Mouse (Mus musculus): ENCODE measurements at regions not wholly inside any gene's neighbourhood (a gene's known extent, or its start where the extent isn't known, plus 50 kb on each side); places are given as distances from the start of the nearest gene placed in this dataset.

DNA sequence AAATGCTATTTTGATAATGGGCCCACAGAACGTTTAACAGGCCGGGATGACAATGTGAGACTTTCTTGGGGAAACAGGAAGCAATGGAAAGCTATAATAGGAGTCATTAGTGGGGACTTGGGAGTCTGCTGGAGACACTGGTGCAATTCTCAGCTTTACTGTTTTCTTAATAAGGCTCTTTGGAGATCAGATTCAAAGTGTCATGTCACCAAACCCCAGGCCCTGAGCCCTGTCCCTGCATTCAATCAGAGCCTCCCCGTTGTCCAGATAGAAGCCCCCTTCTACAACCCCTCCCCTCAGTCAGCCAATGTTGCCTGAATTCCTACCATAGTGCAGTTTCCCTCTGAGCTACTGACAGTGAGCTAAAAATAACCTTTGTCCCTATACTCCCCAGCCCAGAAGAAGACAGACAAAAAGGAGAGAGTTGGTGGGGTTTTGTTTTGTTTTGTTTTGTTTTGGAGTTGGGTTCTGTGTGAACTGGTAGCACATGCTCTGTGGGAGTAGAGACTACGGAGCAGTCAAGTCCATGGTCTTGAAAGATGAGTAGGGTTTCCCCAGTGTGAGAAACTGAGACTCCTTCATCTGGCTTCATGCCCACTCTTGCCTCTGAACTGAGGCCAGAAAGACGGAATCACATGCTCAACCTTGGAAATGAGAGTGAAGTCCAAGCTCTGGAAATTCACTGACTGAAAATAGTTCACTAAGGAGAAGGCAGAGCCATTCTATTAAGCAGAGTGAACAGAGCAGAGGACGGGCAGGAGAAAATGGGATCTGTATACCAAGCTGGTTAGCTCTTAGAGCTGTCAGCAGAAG lies 267.3 kb downstream of the Gm826 start:
- 30% methylated on average over 6 of the region's 6 CpGs for WGBS
- Histone ChIP-seq H3K27me3 (ENCODE audit: control insufficient read depth, insufficient read depth, low read length) (no peaks in the 10 kb centered on the region), H3K9ac (ENCODE audit: low read depth, low read length, severe bottlenecking) (no peak overlapping the region), H3K4me2 (replicated peaks; ENCODE audit: low read depth, low read length, severe bottlenecking) (no peak overlapping the region), H3K36me3 (ENCODE audit: control insufficient read depth, insufficient read depth, low read length) (no peaks in the 10 kb centered on the region), H3K4me3 (replicated peaks; ENCODE audit: low read length) (no peak overlapping the region), H3K9me3 (ENCODE audit: control insufficient read depth, low read length) (no peaks in the 10 kb centered on the region), H3K4me1 (ENCODE audit: control insufficient read depth, insufficient read depth, low read length) (peaks cover 11% of the 10 kb centered on the region; the same call in 1 of the 2 replicates), H3K27ac (replicated peaks; ENCODE audit: low read depth, low read length) (no peak overlapping the region)
- peak; percentile 30; the same call in 1 of the 2 replicates for ATAC-seq (ENCODE audit: low FRiP score, low read depth)
- DNase-seq (ENCODE audit: low spot score) = peak; percentile 62
- no peak for TF ChIP-seq POLR2A (IDR thresholded peaks at IDR 0.05; ENCODE audit: borderline replicate concordance, extremely low read depth, insufficient read depth, insufficient read length)

GRCm38 (mm10) chr2:160062148-160062937 lies 271.6 kb downstream of the Gm826 start:
- no peak overlapping the region for H3K4me3 ChIP-seq (replicated peaks; ENCODE audit: low read length)
- no peak for TF ChIP-seq POLR2A (IDR thresholded peaks at IDR 0.05; ENCODE audit: borderline replicate concordance, extremely low read depth, insufficient read depth, insufficient read length)
- H3K27me3 ChIP-seq (ENCODE audit: control insufficient read depth, insufficient read depth, low read length) = no peaks in the 10 kb centered on the region
- ATAC-seq (ENCODE audit: low FRiP score, low read depth) (no peak), DNase-seq (ENCODE audit: low spot score) (no peak)
- peaks cover 10% of the 10 kb centered on the region; the same call in 1 of the 2 replicates for H3K4me1 ChIP-seq (ENCODE audit: control insufficient read depth, insufficient read depth, low read length)
- H3K9ac ChIP-seq (ENCODE audit: low read depth, low read length, severe bottlenecking) = no peak overlapping the region
- H3K36me3 ChIP-seq (ENCODE audit: control insufficient read depth, insufficient read depth, low read length) = no peaks in the 10 kb centered on the region
- no peaks in the 10 kb centered on the region for H3K9me3 ChIP-seq (ENCODE audit: control insufficient read depth, low read length)
- no peak overlapping the region for H3K27ac ChIP-seq (replicated peaks; ENCODE audit: low read depth, low read length)
- H3K4me2 ChIP-seq (replicated peaks; ENCODE audit: low read depth, low read length, severe bottlenecking) = no peak overlapping the region
- WGBS = 59% methylated on average over 4 of the region's 4 CpGs

- ATAC-seq (ENCODE audit: low FRiP score, low read depth) (no peak), DNase-seq (ENCODE audit: low spot score) (no peak)
- H3K27me3 ChIP-seq (ENCODE audit: control insufficient read depth, insufficient read depth, low read length) = no peaks in the 10 kb centered on the region
- WGBS = 80% methylated on average over 5 of the region's 5 CpGs
- no peaks in the 10 kb centered on the region; the same call in 1 of the 2 replicates for H3K4me1 ChIP-seq (ENCODE audit: control insufficient read depth, insufficient read depth, low read length)
- no peaks in the 10 kb centered on the region for H3K36me3 ChIP-seq (ENCODE audit: control insufficient read depth, insufficient read depth, low read length)
- no peaks in the 10 kb centered on the region for H3K9me3 ChIP-seq (ENCODE audit: control insufficient read depth, low read length)
- no peak overlapping the region for H3K4me3 ChIP-seq (replicated peaks; ENCODE audit: low read length)
- TF ChIP-seq POLR2A (IDR thresholded peaks at IDR 0.05; ENCODE audit: borderline replicate concordance, extremely low read depth, insufficient read depth, insufficient read length) = no peak
- no peak overlapping the region for H3K4me2 ChIP-seq (replicated peaks; ENCODE audit: low read depth, low read length, severe bottlenecking)
- H3K27ac ChIP-seq (replicated peaks; ENCODE audit: low read depth, low read length) = no peak overlapping the region
- H3K9ac ChIP-seq (ENCODE audit: low read depth, low read length, severe bottlenecking) = no peak overlapping the region
These were observed 273.9 kb downstream of the Gm826 start for GRCm38 (mm10) chr2:160060091-160060490.

- no peak overlapping the region for H3K4me2 ChIP-seq (replicated peaks; ENCODE audit: low read depth, low read length, severe bottlenecking)
- no peak overlapping the region for H3K9ac ChIP-seq (ENCODE audit: low read depth, low read length, severe bottlenecking)
- H3K36me3 ChIP-seq (ENCODE audit: control insufficient read depth, insufficient read depth, low read length) = no peaks in the 10 kb centered on the region
- ATAC-seq (ENCODE audit: low FRiP score, low read depth) = no peak
- H3K27ac ChIP-seq (replicated peaks; ENCODE audit: low read depth, low read length) = no peak overlapping the region
- no peaks in the 10 kb centered on the region for H3K9me3 ChIP-seq (ENCODE audit: control insufficient read depth, low read length)
- H3K4me3 ChIP-seq (replicated peaks; ENCODE audit: low read length) = no peak overlapping the region
- DNase-seq (ENCODE audit: low spot score) = no peak
- TF ChIP-seq POLR2A (IDR thresholded peaks at IDR 0.05; ENCODE audit: borderline replicate concordance, extremely low read depth, insufficient read depth, insufficient read length) = no peak
- H3K4me1 ChIP-seq (ENCODE audit: control insufficient read depth, insufficient read depth, low read length) = no peaks in the 10 kb centered on the region
- WGBS = 34% methylated on average over 6 of the region's 6 CpGs
- no peaks in the 10 kb centered on the region for H3K27me3 ChIP-seq (ENCODE audit: control insufficient read depth, insufficient read depth, low read length)
These were observed 276.8 kb downstream of the Gm826 start for GRCm38 (mm10) chr2:160057211-160057610.

DNA sequence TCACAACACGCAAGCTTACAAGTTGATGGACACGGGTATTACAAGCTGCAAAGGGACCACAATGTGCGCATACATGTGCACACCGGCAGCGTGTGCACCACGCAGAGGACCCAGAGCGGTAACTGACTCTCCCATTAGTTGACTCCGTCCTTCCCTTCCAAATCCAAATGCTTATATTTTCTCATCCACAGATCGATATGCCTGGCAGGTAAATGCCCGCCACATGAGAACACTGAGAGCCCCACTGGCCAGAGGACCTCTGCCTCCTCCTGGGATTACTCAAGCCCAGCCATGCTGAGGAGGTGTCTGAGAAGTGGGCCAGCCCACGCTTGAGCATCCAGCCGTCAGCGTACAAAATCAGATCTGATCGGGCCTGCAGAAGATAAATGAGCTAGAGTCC lies 279.6 kb downstream of the Gm826 start:
- Histone ChIP-seq H3K36me3 (ENCODE audit: control insufficient read depth, insufficient read depth, low read length) (no peaks in the 10 kb centered on the region), H3K9me3 (ENCODE audit: control insufficient read depth, low read length) (no peaks in the 10 kb centered on the region), H3K27ac (replicated peaks; ENCODE audit: low read depth, low read length) (no peak overlapping the region), H3K4me1 (ENCODE audit: control insufficient read depth, insufficient read depth, low read length) (no peaks in the 10 kb centered on the region), H3K4me3 (replicated peaks; ENCODE audit: low read length) (no peak overlapping the region), H3K27me3 (ENCODE audit: control insufficient read depth, insufficient read depth, low read length) (no peaks in the 10 kb centered on the region), H3K4me2 (replicated peaks; ENCODE audit: low read depth, low read length, severe bottlenecking) (no peak overlapping the region), H3K9ac (ENCODE audit: low read depth, low read length, severe bottlenecking) (no peak overlapping the region)
- WGBS = 84% methylated on average over 14 of the region's 14 CpGs
- no peak for TF ChIP-seq POLR2A (IDR thresholded peaks at IDR 0.05; ENCODE audit: borderline replicate concordance, extremely low read depth, insufficient read depth, insufficient read length)
- ATAC-seq (ENCODE audit: low FRiP score, low read depth) = no peak
- DNase-seq (ENCODE audit: low spot score) = no peak

Data from limb, embryonic 14.5 days (tissue).